Mouse (Mus musculus): ENCODE data around the gene Plekha4.

GRCm38 (mm10) chr7:45590874-45591273, 64.7 kb downstream of the Plekha4 start:
- peak; percentile 49 for TF ChIP-seq CTCF (IDR thresholded peaks at IDR 0.05; ENCODE audit: low read depth)
- no peak for TF ChIP-seq EP300 (IDR thresholded peaks at IDR 0.05; ENCODE audit: low read depth)

Measured in liver, postnatal 0 days (tissue).